Mouse (Mus musculus) layer of hippocampus, postnatal 25 days (tissue): ENCODE data around the gene Dip2c. TPM values are rescaled to one million over a fixed set of nuclear protein-coding genes. Genes with fewer than 3 reads are reported as not detected.
A peak's percentile ranks its signal among the peaks of the same experiment; 100 is the strongest.

ENCODE experiments used
- DNase-seq, 2 experiments: peaks; one replicate each; pipeline ENCODE4 v3.0.0; 2022; ENCODE audit warnings: mixed read lengths in 2 of 2, low spot score in 1 of 2; ENCODE audit errors: extremely low spot score in 1 of 2
- total RNA-seq, 2 experiments: library from RNA; stranded (reverse); gene quantifications; 2 replicates each; pipeline ENCODE4 v1.2.3; 2021

Dip2c gene
- total RNA-seq, 2 experiments from 2014 or later, result 69.8 to 70.3 TPM

DNA sequence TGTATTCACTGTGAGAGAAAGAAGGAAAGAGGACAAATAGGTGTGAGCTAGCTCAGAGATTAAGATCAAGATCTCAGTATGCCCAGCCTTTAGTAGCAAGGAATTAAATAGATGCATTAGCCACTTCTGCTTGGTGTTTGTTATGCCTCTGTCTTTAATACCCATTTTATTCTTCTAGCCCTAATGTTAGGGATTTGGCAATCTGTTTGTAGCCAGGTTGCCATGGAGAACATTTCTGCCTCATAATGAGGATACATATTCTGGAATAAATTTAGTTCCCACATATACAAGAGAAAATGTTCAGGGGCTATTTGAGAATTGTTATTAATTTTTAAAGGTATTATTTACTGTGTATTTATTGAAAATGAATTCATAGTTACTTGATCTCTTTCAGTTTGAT is 374.3 kb downstream of the Dip2c start:
- DNase-seq, result no peak

DNA sequence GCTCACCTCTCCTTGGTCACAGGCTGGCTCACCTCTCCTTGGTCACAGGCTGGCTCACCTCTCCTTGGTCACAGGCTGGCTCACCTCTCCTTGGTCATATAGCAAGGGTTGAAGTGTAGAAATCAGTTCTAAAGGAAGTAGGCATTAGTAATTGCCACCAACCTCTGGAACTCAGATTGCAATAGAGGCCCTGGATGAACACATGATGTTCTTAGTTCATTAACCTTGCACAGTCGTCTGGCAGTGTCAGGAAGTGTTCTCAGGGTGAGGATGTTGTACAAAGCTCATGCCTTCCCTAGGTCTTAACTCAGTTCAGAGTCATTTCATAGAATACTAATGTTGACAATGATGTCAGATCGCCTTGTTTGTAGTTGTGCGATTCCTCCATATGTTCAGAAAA is 376.7 kb downstream of the Dip2c start:
- no peak for DNase-seq

DNA sequence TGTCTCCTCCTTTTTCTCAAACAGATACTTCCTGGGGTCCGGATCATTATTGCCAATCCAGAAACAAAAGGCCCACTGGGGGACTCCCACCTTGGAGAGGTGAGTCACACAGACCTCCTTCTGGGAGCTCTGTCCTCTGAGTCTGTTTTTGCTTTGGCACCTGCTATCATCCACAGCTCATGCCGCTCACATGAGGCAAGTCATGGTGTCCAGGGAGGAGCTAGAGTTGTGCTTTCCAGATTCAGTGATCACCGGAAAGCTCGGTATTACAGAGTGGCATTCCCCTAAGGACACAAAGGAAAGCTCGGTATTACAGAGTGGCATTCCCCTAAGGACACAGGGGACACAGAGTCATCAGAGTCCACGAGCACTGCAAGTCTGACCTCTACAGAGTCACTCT is 380.3 kb downstream of the Dip2c start:
- DNase-seq, result no peak

DNA sequence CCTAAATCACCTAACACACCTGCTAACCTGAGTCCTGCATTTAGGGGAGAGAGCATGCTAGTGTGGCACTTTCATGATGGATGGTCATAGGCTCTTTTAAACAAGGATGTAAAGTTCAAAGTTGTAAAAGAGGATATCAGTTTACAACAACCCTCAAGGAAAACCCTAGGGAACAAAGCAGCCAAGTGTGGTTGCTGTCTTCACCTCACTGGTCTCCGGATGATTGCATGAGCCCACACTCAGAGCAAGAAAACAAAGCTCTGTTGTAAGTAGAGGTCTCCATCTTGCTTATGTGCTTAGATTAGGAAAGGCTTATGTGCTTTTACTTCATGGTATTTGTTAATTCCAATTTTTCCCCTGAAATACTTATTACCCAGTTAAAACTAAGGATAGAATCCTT is 384.4 kb downstream of the Dip2c start:
- no peak for DNase-seq

DNA sequence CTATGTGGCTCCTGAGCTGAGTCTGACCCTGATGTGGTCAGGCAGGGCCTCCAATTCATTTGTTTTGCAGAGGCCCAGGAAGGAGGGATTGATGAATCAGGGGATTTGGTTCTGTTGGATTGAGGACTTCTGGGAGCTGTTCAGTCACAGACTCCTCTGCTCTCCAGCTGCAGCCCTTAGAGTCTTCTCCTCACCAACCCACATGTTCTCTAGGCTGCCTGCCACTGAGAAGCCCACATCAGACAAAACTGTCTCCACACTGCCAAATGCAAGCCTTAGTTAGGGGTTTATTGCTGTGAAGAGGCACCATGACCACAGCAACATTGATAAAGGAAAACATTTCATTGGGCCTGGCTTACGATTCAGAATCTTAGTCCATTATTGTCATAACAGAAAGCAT is 387.3 kb downstream of the Dip2c start:
- no peak for DNase-seq

DNA sequence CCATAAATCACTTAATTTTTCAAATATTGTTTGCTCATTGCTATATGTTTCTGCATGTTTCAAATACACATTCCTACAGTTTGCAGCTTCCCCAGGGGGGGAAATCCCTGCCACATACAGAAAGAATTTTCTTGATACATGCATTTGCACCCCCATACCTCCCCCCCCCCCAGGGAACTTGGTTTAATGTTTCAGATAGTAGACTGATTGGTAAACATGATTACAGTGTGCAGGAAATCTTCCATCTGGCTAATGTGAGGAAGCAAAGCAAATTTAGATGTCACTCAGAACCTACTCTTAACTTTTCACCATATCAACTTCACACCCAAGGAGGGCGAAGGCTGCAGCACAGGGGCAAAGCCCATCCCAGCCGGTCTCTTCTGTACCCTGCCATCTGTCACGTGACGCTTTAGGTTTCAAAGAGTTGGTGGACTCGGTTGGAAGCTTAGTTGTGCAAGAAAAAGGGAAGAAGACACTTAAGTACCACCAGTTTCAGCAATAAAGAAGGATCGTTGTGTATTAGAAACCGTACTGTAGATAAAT is 391.7 kb downstream of the Dip2c start:
- DNase-seq, result no peak

DNA sequence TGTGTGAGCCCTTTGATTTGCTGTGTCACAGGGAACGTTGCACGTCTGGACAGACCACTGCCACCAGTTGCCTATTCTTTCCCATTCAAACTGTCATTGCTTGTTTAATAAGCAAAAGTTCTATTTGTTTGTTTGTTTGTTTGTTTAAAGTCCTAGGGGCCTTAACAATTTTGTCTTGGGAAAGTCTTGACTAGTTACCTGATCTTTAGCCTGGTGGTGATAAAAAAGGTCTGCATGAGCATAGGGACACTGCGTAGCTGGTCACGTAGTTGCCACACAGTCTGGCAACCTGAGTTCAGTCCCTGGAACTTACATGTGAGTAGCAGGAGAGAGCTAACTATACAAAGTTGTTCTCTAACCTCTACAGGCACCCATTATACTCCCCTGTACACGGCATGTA is 392.9 kb downstream of the Dip2c start:
- no peak for DNase-seq

DNA sequence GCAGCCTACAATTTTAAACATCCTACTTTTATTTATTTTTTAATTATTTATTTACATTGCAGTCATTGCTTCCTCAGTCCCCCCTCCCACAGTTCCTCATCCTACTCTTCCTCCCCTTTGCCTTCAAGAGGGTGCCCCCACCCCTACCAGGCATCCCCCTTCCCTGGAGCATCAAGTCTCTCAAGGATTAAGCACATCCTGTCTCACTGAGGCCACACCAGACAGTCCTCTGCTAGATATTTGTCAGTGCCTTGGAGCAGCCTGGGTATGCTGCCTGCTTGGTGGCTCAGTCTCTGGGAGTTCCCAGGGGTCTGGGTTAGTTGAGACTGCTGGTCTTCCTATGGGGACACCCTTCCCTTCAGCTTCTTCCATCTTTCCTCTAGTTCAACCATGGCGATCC is 397.8 kb downstream of the Dip2c start:
- no peak for DNase-seq

DNA sequence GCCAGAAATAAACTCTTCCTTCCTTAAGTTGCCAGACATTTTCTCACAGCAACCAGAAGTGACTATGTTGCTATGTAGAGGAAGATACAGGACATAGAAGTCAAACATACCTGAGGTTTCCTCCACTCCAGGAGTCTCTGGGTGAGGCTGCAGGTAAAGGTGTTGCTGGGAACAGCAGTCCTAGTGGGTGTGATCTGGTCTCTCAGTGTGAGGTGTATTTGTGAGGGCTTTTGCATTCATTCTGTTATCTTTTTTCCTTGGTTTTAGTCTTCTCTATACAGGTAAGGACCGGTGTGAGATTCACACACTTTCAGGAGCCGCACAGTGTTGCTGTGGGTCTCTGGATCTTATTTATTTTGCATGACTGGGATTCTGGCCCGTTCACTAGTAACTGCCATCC is 405.2 kb downstream of the Dip2c start:
- DNase-seq, result no peak

DNA sequence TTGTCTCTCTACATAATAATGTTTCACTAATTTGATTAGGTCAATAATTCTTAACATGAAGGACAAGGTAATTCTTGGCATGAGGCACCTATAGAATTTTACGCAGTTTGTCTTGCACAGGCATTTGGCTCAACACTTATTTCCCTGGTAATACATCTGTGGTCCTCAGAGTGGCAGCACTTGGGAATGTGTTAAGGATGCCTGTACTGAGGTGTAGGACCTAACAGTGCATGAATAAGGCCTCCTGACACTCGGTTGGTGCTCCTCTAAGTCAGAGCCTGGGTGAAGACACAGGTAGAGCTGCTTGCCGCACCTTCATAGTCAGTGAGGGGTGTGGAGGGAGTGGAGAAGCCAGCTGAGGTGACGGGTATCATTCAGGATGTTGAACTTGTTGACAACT is 407.0 kb downstream of the Dip2c start:
- no peak for DNase-seq

DNA sequence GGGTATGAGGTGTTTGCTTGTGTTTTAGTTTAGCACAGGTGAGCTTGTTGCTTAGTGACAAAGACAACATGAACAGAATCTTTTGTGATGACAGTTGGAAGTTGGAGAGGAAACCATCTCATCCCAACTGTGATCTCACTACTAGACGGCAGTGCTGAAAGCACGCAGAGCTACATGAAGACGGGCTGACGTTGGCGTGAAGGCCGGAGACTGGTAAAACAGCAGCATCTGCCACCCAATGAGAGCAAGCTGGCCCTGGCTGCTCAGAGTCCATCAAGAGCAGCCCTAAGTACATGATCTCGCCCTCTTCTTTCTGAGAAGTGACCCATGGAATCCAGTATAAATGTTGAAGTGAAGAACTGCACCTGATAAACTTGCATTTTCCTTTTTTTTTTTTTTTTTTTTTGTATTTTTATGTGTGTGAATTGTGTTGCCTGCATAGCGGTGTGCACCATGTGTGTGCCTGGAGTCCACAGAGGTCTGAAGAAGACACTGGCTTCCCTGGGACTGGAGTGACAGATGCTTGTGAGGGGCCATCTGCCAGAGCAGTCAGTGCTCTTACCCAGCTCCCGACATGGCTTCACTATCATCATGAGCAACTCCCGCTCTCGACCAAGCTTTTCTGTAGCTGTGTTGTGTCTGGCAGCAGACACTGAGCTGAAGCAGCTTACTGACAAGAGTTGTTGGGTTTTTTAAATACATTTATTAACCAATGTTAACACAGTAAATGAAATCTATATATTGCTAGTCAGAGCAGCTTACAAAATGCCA is 408.0 kb downstream of the Dip2c start:
- peak in 1 of 2 experiments; percentile 40 for DNase-seq

DNA sequence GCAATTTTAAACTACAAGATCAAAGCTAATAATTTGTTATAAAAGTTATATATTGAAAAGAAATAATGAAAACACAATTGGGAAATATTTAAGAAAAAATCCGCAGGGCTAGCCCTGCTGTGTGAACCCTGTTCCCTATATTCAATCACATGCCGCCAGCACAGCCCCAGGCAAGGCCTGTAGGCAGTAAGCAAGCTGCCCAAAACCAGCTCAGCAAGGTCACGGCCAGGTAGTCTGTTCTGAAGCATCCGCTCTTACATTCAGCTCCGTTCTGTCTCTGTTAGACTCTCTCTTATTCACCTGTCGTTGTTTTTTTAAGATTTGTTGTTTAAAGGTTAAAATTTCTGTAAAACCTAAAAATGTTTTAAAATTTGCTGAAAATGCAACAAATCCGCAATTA is 409.9 kb downstream of the Dip2c start:
- DNase-seq, result no peak

DNA sequence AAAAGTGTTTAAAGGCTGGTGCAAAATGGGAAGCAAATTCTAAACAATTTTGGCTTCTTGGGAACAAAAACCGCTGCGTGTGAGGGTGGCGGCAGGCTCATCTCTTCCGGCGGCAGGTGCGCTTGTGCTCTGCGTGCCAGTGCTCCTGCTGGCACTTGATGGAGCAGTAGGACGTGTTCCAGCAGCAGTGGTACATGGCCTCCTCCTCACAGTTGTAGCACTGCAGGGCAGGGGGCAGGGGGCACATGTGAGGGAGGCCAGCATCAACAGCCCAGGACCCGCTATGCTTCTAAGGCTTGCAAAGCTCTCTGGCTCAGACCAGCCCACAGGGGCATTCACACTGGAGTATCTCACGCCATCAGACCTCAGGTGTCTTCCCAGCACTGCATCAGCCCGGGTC is 410.4 kb downstream of the Dip2c start:
- DNase-seq, result no peak

DNA sequence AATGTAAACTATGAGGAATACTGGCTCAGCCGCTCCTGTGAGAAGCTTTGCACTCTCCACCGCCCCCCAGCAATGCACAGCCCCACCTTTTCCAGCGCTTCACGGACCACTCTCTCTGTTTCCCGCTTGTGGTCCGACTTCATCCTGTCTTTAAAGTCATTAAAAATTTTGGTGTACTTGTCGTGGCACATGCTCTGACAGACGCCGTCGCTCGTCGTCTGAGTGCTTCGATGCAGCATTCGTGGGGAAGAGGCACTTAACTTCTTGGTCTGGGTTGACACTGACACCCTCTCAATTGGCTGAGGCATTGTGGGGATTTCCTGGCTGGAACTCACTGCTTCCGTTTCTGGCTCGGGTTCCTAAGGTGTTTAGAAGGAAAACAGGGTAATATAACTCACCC is 413.0 kb downstream of the Dip2c start:
- no peak for DNase-seq

DNA sequence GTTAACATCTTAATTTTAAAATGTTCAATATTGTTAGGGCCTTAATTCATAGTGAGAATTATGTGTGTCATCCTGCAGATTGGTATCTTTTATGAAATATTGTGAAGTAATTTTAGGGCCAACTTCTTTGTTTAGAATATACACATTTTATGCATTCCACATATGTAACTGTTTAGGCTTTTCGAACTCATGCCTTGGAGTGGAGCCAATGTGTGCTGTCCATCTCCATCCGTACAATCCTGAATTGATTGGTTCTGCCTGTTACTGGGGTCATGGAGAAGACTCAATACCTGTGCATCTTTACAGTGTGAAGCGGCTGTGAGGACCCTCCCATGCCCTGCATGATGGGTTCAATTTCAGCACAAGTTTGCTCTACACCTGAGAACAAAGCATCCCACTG is 416.5 kb downstream of the Dip2c start:
- DNase-seq, result no peak

DNA sequence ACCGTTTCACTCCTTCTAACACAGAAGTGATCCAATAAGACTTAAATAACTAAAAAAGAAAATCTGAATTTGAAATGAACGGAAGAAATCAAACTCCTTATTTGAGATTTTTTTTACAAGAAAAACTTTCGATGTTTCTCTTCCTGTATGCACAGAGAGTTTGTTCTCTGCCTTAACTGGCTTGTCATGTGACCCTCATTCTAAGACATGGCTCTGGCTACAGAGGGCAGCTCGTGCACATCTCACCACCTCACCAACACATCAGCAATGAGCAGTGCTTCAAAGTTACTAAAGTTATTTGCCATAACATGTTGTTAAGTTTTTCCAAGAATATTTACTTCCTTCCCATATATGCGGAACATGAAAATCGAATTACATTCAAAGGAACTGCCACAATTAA is 418.3 kb downstream of the Dip2c start:
- DNase-seq, result no peak

DNA sequence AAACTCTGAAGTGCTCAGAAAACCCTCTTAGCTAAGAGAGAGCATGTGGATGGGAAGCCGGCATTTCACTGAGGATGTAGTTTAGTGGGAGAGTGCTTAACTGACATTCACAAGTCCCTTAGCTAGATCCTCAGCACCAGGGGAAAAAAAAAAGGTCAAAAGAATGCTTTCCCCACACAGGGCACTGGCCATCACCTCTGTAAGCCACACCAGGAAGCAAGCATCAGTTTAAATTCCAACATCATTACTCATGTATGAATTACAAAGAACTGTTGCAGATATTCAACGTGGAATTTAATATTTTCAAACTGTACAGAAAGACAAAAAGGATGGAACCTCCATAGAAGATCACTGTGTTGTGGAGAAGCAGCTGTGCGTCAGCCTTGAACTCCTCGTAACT is 419.1 kb downstream of the Dip2c start:
- no peak for DNase-seq

DNA sequence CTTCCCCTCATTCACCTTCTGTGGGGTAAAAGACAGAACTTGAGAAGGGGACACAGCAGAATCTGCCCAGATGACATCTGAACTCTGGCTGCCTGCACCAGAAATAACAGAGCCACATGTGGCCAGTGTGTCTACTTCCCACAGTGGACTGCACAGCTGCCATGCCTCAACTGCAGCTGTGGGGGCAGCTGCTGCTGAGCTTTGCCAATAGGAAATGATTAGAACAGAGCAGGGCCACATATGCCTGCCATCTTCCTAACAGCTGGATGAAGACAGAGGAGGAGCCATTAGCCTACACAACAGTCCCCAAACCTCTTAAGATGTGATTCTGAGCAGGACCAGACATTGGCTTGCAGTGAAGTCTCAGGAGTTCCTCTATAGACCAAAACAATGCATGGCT is 419.5 kb downstream of the Dip2c start:
- no peak for DNase-seq

DNA sequence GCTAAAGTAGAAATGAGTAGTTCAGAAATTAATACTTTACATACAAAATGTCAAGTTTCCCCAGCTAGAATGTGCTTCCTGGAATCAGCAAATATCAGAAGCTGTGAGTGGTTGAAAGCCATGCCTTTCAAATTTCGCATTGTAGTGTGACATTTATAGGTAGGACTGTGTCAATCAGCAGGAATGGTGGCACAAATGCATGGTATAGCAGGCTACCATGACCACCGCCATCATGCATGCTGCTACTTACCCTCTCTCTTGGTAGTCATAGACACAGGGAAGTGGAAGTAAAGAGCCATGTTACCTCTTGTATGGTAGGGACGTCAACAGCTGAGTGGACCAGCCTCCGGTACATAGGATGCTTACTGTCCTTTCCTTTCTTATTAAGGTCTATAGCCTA is 421.0 kb downstream of the Dip2c start:
- DNase-seq, result no peak

DNA sequence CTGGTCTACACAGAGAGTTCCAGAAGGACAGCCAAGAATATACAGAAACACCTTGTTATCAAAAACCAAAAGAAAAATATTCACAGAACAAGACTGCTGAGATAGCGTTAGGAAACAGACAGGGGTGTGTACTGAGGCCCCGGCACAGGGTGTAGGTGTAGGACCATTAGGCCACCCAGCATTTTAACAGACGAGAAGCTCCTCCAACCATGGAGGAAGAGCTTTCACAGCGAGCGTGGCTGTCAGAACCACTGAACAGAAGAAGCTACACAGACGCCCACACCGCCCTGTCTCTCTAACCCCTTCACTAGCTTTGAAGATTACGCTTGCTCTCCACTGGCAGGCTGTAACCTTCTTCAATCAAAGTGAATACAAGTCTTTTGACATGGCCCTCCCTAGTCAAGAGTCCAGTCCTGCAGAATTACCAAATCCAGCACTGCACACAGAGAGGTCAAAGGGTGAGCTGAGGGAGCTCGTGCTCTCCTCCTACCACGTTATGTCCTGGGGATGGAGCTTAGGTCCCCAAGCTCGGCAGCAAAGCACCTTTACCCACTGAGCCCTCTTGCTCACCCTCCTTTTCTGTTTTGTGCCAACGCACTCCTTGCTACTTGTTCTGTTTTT is 426.4 kb downstream of the Dip2c start:
- DNase-seq, result no peak

DNA sequence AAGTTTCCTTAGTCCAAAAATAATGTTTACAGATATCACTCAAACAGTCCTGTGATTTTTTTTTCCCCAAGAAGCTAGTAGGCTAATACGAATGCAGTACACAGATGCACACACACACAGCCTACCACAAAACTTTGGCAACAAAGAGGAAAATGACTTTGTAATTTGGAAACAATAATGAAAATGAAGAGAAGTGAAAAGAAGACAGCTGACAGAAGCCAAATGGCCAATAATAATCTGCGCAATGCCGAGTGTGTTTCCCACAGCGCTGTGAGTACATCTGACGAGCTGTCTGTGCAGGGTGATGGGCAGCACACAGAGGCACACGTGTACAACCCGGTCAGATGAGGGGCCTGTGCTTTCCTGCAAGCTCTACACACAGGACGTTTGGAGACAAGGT is 430.4 kb downstream of the Dip2c start:
- no peak for DNase-seq
